Mouse (Mus musculus): ENCODE results near the gene Alox12.

DNA sequence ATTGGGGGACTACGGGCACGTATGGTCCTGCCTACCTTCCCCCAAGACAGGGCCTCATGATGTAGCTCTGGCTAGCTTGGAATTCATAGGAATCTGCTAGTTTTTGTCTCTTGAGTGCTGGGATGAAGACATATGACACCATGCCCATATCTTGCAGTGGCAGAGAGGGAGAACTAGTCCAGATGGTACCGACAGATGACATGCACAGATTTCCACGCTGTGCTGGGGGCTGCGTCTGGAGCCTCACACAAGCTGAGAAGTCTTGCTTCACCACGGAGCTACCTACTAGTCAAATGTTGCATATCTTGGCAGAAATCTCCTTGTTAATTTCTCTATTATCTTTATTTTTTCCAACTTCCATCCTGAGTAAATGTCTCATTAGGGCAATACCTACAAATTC is 38.7 kb upstream of the Alox12 start:
- TF ChIP-seq CTCF (conservative IDR thresholded peaks at IDR 0.05; ENCODE audit: low read length) (no peak), NANOG (IDR thresholded peaks at IDR 0.05; ENCODE audit: borderline replicate concordance, low read length) (no peak)

Measured in E14TG2a.4 (cell line).